Mouse (Mus musculus): ENCODE measurements at regions not wholly inside any gene's neighbourhood (a gene's known extent, or its start where the extent isn't known, plus 50 kb on each side); places are given as distances from the start of the nearest gene placed in this dataset.

DNA sequence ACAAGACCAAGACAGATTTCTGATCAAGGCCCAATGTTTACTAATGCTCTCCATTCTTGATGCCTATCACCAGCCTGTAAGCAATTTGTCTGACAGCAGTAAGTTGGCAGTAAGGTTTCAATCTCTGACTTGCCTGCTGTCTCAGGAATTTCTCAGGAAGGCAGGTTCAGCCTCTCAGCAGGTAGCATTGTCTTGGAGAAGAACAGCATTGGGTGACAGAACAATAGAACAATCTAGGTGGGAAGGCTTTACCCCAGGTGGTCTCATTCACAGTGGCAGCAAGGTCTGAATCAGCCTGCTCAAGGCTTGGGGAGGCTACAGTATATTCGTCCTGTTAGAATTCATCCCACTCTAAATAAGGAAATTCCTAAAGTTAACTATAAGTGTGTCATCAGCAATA lies 81.2 kb upstream of the Chordc1 start:
- WGBS: 29% methylated on average over 1 of the region's 1 CpGs
- TF ChIP-seq POLR2A (IDR thresholded peaks at IDR 0.05; ENCODE audit: extremely low read depth, insufficient read depth, low read length) (no peak), CTCF (IDR thresholded peaks at IDR 0.05; ENCODE audit: low read depth, low read length) (no peak)
- no peak for DNase-seq (ENCODE audit: extremely low read depth, low read depth, low spot score)
- Histone ChIP-seq H3K4me3 (ENCODE audit: insufficient read depth, low read depth, low read length) (no peak overlapping the region), H3K36me3 (ENCODE audit: control insufficient read depth, insufficient read depth, low read length) (no peaks in the 10 kb centered on the region), H3K4me1 (ENCODE audit: control insufficient read depth, insufficient read depth, low read length) (no peaks in the 10 kb centered on the region), H3K9ac (ENCODE audit: low read depth, low read length) (no peak overlapping the region), H3K27ac (replicated peaks; ENCODE audit: insufficient read depth, low read depth, low read length) (no peak overlapping the region), H3K27me3 (ENCODE audit: control insufficient read depth, insufficient read depth, low read length) (no peaks in the 10 kb centered on the region), H3K79me2 (ENCODE audit: control insufficient read depth, insufficient read depth, low read length) (no peaks in the 10 kb centered on the region)

DNA sequence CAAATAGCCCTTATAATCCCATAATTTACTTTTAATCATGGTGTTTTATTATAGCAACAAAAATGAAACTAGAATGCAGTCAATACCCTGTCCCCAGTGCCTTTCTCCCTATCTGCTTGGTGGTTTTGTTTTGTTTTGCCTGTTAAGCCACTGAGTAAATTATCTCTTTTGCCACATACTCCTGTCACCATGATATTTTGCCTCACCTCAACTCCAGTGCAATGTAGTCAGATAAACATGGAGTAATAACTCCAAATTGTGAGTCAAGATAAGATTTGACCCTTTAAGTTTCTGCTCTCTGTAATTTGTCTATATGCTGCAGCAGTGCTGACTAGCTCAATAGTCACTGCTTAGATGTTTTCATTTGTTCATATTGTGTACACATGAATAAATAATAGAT lies 65.3 kb upstream of the Chordc1 start:
- Histone ChIP-seq H3K27ac (replicated peaks; ENCODE audit: insufficient read depth, low read depth, low read length) (no peak overlapping the region), H3K9ac (ENCODE audit: low read depth, low read length) (no peak overlapping the region), H3K36me3 (ENCODE audit: control insufficient read depth, insufficient read depth, low read length) (no peaks in the 10 kb centered on the region), H3K4me1 (ENCODE audit: control insufficient read depth, insufficient read depth, low read length) (no peaks in the 10 kb centered on the region), H3K79me2 (ENCODE audit: control insufficient read depth, insufficient read depth, low read length) (no peaks in the 10 kb centered on the region), H3K27me3 (ENCODE audit: control insufficient read depth, insufficient read depth, low read length) (no peaks in the 10 kb centered on the region), H3K4me3 (ENCODE audit: insufficient read depth, low read depth, low read length) (no peak overlapping the region)
- DNase-seq (ENCODE audit: extremely low read depth, low read depth, low spot score): no peak
- no peak for TF ChIP-seq POLR2A (IDR thresholded peaks at IDR 0.05; ENCODE audit: extremely low read depth, insufficient read depth, low read length)
- no peak for TF ChIP-seq CTCF (IDR thresholded peaks at IDR 0.05; ENCODE audit: low read depth, low read length)

GRCm38 (mm10) chr9:18229933-18230332 lies 62.0 kb upstream of the Chordc1 start:
- Histone ChIP-seq H3K79me2 (ENCODE audit: control insufficient read depth, insufficient read depth, low read length) (no peaks in the 10 kb centered on the region), H3K27me3 (ENCODE audit: control insufficient read depth, insufficient read depth, low read length) (no peaks in the 10 kb centered on the region), H3K4me3 (ENCODE audit: insufficient read depth, low read depth, low read length) (no peak overlapping the region), H3K27ac (replicated peaks; ENCODE audit: insufficient read depth, low read depth, low read length) (no peak overlapping the region), H3K4me1 (ENCODE audit: control insufficient read depth, insufficient read depth, low read length) (no peaks in the 10 kb centered on the region), H3K9ac (ENCODE audit: low read depth, low read length) (no peak overlapping the region), H3K36me3 (ENCODE audit: control insufficient read depth, insufficient read depth, low read length) (no peaks in the 10 kb centered on the region)
- no peak for TF ChIP-seq POLR2A (IDR thresholded peaks at IDR 0.05; ENCODE audit: extremely low read depth, insufficient read depth, low read length)
- peak; percentile 19; the same call in 1 of the 2 replicates for TF ChIP-seq CTCF (IDR thresholded peaks at IDR 0.05; ENCODE audit: low read depth, low read length)
- DNase-seq (ENCODE audit: extremely low read depth, low read depth, low spot score): peak; percentile 13
- WGBS: 0% methylated on average over 1 of the region's 1 CpGs
